Mouse (Mus musculus) kidney, adult 2 months (tissue): Measurements from ENCODE around the gene Lrrc46. TPM values are rescaled to one million over a fixed set of nuclear protein-coding genes. Genes with fewer than 3 reads are reported as not detected.

Experiments
- DNase-seq: peaks from one replicate; pipeline ENCODE4 v3.0.0; 2021
- H3K27ac ChIP-seq: fragments of 200-500 bp; 2 replicates; pipeline ENCODE4 v1.5.1; 2012; ENCODE audit warnings: low read depth, low read length, control low read depth, inconsistent platforms; ENCODE audit not compliant: insufficient read depth
- H3K27me3 ChIP-seq: fragments of 200-500 bp; replicated peaks from 2 replicates; pipeline ENCODE4 v1.6.1; 2012; ENCODE audit warnings: mild to moderate bottlenecking, moderate library complexity, low read length, inconsistent platforms; ENCODE audit not compliant: control insufficient read depth, insufficient read depth
- H3K36me3 ChIP-seq: fragments of 200-500 bp; 2 replicates; pipeline ENCODE4 v1.6.1; 2012; ENCODE audit warnings: mild to moderate bottlenecking, moderate library complexity, low read length, inconsistent platforms; ENCODE audit not compliant: control insufficient read depth, insufficient read depth
- H3K4me1 ChIP-seq: fragments of 200-500 bp; 2 replicates; pipeline ENCODE4 v1.6.1; 2011; ENCODE audit warnings: low read length; ENCODE audit not compliant: control insufficient read depth, insufficient read depth
- H3K4me3 ChIP-seq: fragments of 200-500 bp; 2 replicates; pipeline ENCODE4 v1.5.1; 2011; ENCODE audit warnings: mild to moderate bottlenecking, low read depth, low read length, control low read depth; ENCODE audit not compliant: insufficient read depth
- CTCF ChIP-seq: fragments of 200-500 bp; conservative IDR thresholded peaks from 2 replicates; pipeline ENCODE4 v1.5.1; 2011; ENCODE audit warnings: low read depth, mild to moderate bottlenecking, control low read depth, low read length, moderate library complexity, mixed read lengths; ENCODE audit not compliant: insufficient read depth, insufficient read length
- POLR2A ChIP-seq: fragments of 200-500 bp; IDR thresholded peaks from one replicate; pipeline ENCODE4 v1.6.1; 2011; ENCODE audit warnings: low read depth, low read length, control low read depth
- WGBS: fragments of 180-500 bp; shearing (Covaris S2); methylation state at CpG from one replicate; pipeline ENCODE4 v1.1.7; 2018; 5-methylcytosine and 5-hydroxymethylcytosine counted together
- polyA plus RNA-seq: library from polyadenylated mRNA; depleted of rRNA; stranded (reverse); fragments of >200 nt; gene quantifications from 2 replicates; pipeline ENCODE4 v1.2.3, GENCODE M21; 2012

The Lrrc46 gene
- polyA plus RNA-seq, 1 experiment: 2.5 TPM

GRCm38 (mm10) chr11:97032499-97032898 is 8.7 kb downstream of the Lrrc46 start:
- Histone ChIP-seq H3K36me3 (no peaks in the 10 kb centered on the region), H3K27me3 (no peaks in the 10 kb centered on the region), H3K4me3 (no peak overlapping the region), H3K4me1 (peaks cover 25% of the 10 kb centered on the region), H3K27ac (no peak overlapping the region)
- DNase-seq: no peak
- WGBS: 93% methylated on average over 4 of the region's 4 CpGs
- no peak for TF ChIP-seq POLR2A
- TF ChIP-seq CTCF: no peak

GRCm38 (mm10) chr11:97031977-97032376 is 9.2 kb downstream of the Lrrc46 start:
- no peak for TF ChIP-seq CTCF
- no peak for TF ChIP-seq POLR2A
- DNase-seq: peak; percentile 60
- no peaks in the 10 kb centered on the region for H3K36me3 ChIP-seq
- no peak overlapping the region for H3K4me3 ChIP-seq
- H3K4me1 ChIP-seq: peaks cover 25% of the 10 kb centered on the region
- WGBS: 57% methylated on average over 12 of the region's 12 CpGs
- no peak overlapping the region for H3K27ac ChIP-seq
- H3K27me3 ChIP-seq: no peaks in the 10 kb centered on the region

- Histone ChIP-seq H3K27me3 (no peaks in the 10 kb centered on the region), H3K4me3 (peak overlapping the region; percentile 71), H3K36me3 (no peaks in the 10 kb centered on the region), H3K4me1 (peaks cover 16% of the 10 kb centered on the region), H3K27ac (peak overlapping the region; percentile 79)
- TF ChIP-seq CTCF: no peak
- 7% methylated on average over 15 of the region's 15 CpGs for WGBS
- DNase-seq: peak; percentile 70
Observed at GRCm38 (mm10) chr11:97030426-97030825, 10.8 kb downstream of the Lrrc46 start.

GRCm38 (mm10) chr11:97029686-97030417 is 11.4 kb downstream of the Lrrc46 start, which contains the start of gene Scrn2:
Gene Scrn2, plus strand, starts transcription at chr11:97029938.
- under 1% methylated on average over 25 of the region's 25 CpGs for WGBS
- no peaks in the 10 kb centered on the region for H3K36me3 ChIP-seq
- peak within 1 kb of the TSS; percentile 79 for H3K27ac ChIP-seq
- no peaks in the 10 kb centered on the region for H3K27me3 ChIP-seq
- peak within 1 kb of the TSS; percentile 71 for H3K4me3 ChIP-seq
- peak; percentile 93 for DNase-seq
- H3K4me1 ChIP-seq: peaks cover 14% of the 10 kb centered on the region
- TF ChIP-seq POLR2A: no peak
- peak; percentile 83 for TF ChIP-seq CTCF

GRCm38 (mm10) chr11:97025721-97026344 is 15.4 kb downstream of the Lrrc46 start:
- 8% methylated on average over 17 of the region's 17 CpGs for WGBS
- peak; percentile 89 for DNase-seq
- H3K36me3 ChIP-seq: no peaks in the 10 kb centered on the region
- peaks cover 3% of the 10 kb centered on the region; the same call in 1 of the 2 replicates for H3K4me1 ChIP-seq
- H3K27me3 ChIP-seq: no peaks in the 10 kb centered on the region
- no peak for TF ChIP-seq POLR2A
- TF ChIP-seq CTCF: peak; percentile 90
- peak overlapping the region; percentile 25 for H3K4me3 ChIP-seq
- H3K27ac ChIP-seq: peak overlapping the region; percentile 46

- TF ChIP-seq CTCF: no peak
- no peak for TF ChIP-seq POLR2A
Observed at GRCm38 (mm10) chr11:97024977-97025376, 16.2 kb downstream of the Lrrc46 start.

GRCm38 (mm10) chr11:97021873-97022484 is 19.2 kb downstream of the Lrrc46 start:
- Histone ChIP-seq H3K36me3 (no peaks in the 10 kb centered on the region), H3K4me1 (no peaks in the 10 kb centered on the region), H3K27ac (no peak overlapping the region), H3K4me3 (peak overlapping the region; percentile 50), H3K27me3 (peaks cover 5% of the 10 kb centered on the region)
- TF ChIP-seq CTCF (peak; percentile 71), POLR2A (no peak)
- WGBS: under 1% methylated on average over 50 of the region's 50 CpGs
- peak; percentile 75 for DNase-seq

More at GRCm38 (mm10) chr11:97024977-97025376, 16.2 kb downstream of the Lrrc46 start:
- Histone ChIP-seq H3K4me1 (no peaks in the 10 kb centered on the region), H3K27me3 (no peaks in the 10 kb centered on the region), H3K27ac (no peak overlapping the region), H3K36me3 (no peaks in the 10 kb centered on the region), H3K4me3 (no peak overlapping the region)
- WGBS: 69% methylated on average over 10 of the region's 10 CpGs
- DNase-seq: no peak
